Mouse (Mus musculus) left cerebral cortex, adult 6 months (tissue): ENCODE measurements around the gene Plcb4. TPM values are rescaled to one million over a fixed set of nuclear protein-coding genes. Genes with fewer than 3 reads are reported as not detected.

Experiments used
- long read RNA-seq, 2 experiments: library from polyadenylated mRNA; unstranded; transcript quantifications; one replicate each; pipeline ENCODE4 v2.0.0; 2019 to 2020
- polyA plus RNA-seq: library from polyadenylated mRNA; unstranded; fragments of <200 nt; fragmentation: Nextera tagmentation; gene quantifications from 2 replicates; pipeline ENCODE4 v1.2.3, GENCODE M21; 2021

Plcb4 gene
- 13.6 and 19.5 TPM in 2 replicates for polyA plus RNA-seq
- long read RNA-seq, experiment 1, partial matches to known transcripts, result 17 of 36 reads
- long read RNA-seq, experiment 1, other reads (novel, unspliced or antisense), result 19 of 36 reads
- long read RNA-seq, experiment 2, partial matches to known transcripts, result 33 of 53 reads
- long read RNA-seq, experiment 2, other reads (novel, unspliced or antisense), result 20 of 53 reads

DNA sequence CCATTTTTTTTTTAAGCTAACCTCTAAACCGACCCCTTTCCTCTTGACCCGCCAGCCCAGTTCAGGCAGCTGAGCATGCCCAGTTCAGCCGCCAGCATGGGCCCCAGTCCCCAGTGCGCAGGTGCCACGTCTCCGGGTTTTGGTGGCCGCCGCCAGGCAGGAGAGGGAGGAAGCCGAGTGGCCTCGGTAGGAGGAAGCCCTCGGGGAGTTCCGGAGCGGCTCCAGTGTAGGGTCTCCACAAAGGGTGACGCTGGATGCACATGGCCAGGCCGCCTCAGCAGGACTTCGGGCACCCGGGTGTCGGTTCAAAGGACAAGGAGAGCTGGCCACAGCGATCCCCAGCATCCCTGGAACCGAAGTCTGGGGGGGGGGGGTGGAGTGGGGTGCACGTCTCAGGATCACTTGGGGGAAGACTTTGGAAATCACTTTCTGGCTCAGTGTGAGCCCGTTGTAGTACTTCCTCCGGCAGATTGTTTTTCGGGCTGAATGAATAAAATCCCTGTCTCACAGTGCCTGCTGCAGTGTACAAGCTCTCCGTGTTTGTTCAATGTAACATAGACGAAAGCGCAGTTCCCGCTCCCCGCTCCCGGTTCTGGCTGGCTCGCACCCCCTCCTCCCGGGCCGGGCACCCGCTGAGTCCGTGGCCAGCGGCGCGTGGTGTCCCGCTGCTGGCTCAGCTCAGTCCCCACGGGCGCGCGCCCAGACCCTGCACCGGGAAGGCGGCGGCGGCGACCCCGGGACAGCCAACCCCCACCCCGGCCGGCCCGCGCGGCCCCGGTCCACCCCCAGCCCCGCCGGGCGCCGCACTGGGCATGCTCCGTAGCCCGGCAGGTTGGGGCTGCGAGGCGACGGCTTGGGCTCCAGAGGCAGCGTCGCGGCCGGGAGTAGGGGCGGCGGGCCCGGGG is at the start of gene Plcb4:
Gene Plcb4 (plus strand): TSS at position 526 of the 905 bp plus-strand sequence.

DNA sequence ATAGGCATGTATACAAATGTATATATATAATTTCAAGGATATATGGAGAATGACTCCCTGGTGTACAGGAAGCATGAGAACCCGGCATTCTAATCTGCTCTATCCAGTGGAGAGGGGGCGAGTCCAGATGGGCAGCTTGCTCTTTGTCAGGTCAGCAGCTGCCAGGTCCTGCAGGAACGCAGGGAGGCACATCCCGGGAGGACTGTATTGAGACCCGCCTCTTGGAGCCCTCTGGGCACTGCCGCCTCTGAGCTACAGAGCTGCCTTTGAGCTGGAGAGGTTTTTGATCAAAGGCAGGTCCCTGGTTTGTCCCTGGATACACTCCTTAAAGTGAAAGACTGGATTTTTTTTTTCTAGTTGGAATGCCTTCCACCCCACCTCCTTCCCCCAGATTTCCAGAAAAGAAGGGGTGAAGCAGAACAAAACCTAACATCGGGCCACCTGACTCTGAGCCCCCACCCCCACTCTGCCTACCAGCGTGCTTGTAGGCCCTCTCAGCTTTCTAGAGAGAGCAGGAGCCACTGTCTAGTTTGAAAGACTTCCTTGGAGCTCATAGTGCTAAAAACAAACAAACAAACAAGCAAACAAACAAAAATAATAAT is 393.0 kb downstream of the Plcb4 start, which contains the start of gene Lamp5:
Gene Lamp5 (plus strand): TSS at position 552 of the 602 bp plus-strand sequence.

